ENCODE assay signal across 22 mouse cellular contexts in the genomic region with DNA sequence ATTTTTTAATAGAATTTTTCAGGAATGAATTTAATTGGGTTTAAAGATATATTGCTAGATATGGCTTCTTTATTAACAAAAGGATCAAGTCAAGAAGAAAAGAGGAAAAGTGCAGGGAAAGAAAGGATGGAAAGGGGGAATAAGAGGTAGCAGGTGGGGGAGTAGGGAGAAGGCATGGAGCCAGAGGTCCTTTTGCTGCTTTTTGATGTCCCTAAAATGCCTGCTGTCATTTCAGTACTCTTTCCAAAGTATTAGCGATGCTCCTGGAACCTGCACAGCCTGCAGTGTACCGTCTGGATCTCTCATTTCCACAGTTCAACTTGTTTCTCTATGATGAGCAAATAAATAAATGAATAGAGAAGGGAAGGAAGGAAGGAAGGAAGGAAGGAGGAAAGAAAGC.
DNase-seq lines count a peak whose midpoint lies in the region; ATAC-seq lines count a peak whose summit lies in the region.
"Had no signal": no experiment of that assay in that cellular context is flagged by ENCODE, and none has a peak within 500 bp of the region (broad histone marks: within the 10 kb centered on the region; RNA-seq: fewer than 3 reads in every experiment).

No protein-coding gene starts in this region.

- no peak overlapping the region for H3K27ac ChIP-seq in midbrain, embryonic 11.5 days (ENCODE audit: low read depth, low read length)
- no peak overlapping the region for H3K27ac ChIP-seq in midbrain, embryonic 13.5 days

- H3K4me3 ChIP-seq in midbrain, embryonic 11.5 days (ENCODE audit: low read depth, low read length): no peak overlapping the region
- no peak overlapping the region for H3K4me3 ChIP-seq in midbrain, embryonic 13.5 days (replicated peaks)

- H3K9ac ChIP-seq in midbrain, embryonic 11.5 days (ENCODE audit: low read length): no peak overlapping the region
- no peak overlapping the region for H3K9ac ChIP-seq in midbrain, embryonic 13.5 days (replicated peaks)

- no peaks in the 10 kb centered on the region for H3K4me1 ChIP-seq in midbrain, embryonic 11.5 days (ENCODE audit: control insufficient read depth, insufficient read depth, low read length)
- H3K4me1 ChIP-seq in midbrain, embryonic 13.5 days (replicated peaks): peaks cover 12% of the 10 kb centered on the region

- no peaks in the 10 kb centered on the region for H3K9me3 ChIP-seq in midbrain, embryonic 11.5 days (ENCODE audit: control insufficient read depth, low read length)
- H3K9me3 ChIP-seq in midbrain, embryonic 13.5 days: no peaks in the 10 kb centered on the region
- H3K9me3 ChIP-seq: G1E had no signal

- ATAC-seq in cerebellum, adult (ENCODE audit: insufficient number of reproducible peaks, low FRiP score, low TSS enrichment): no peak
- ATAC-seq in midbrain, embryonic 11.5 days (ENCODE audit: low FRiP score): no peak
- no peak for ATAC-seq in midbrain, embryonic 13.5 days
- ATAC-seq: activated CD4-positive, CD25-positive, alpha-beta regulatory T cell, adult 4 months; CD4-positive, CD25-positive, alpha-beta regulatory T cell, adult 4 months; Patski had no signal

- WGBS in midbrain, embryonic 11.5 days: 86% methylated on average over 2 of the region's 2 CpGs
- 86% methylated on average over 2 of the region's 2 CpGs for WGBS in midbrain, embryonic 13.5 days

- no peaks in the 10 kb centered on the region for H3K27me3 ChIP-seq in midbrain, embryonic 11.5 days (ENCODE audit: control insufficient read depth, insufficient read depth, low read length)
- H3K27me3 ChIP-seq in midbrain, embryonic 13.5 days: no peaks in the 10 kb centered on the region
- H3K27me3 ChIP-seq: CH12.LX had no signal

- peak; percentile 71 to 72 for DNase-seq in cerebellum, postnatal 10 days
- DNase-seq in cerebellum, postnatal 14 days: peak; percentile 50 to 54
- DNase-seq in cerebellum, adult 9-11 months: no peak
- DNase-seq in midbrain, embryonic 11.5 days (ENCODE audit: low spot score, missing footprints): peak; percentile 21
- DNase-seq: adrenal gland, adult 2 months; adrenal gland, adult 8-10 months; adrenal gland, postnatal 10 days; adrenal gland, postnatal 14 days; adrenal gland, postnatal 25 days; adrenal gland, postnatal 36 days; B cell, adult 2 months; cerebellum, adult 11 months; cerebellum, adult 11-12 months; cerebellum, adult 18-20 months; cerebellum, adult 2 months had no signal

- no peak overlapping the region for H3K4me2 ChIP-seq in midbrain, embryonic 11.5 days
- no peak overlapping the region for H3K4me2 ChIP-seq in midbrain, embryonic 13.5 days (replicated peaks)

- no peaks in the 10 kb centered on the region for H3K36me3 ChIP-seq in midbrain, embryonic 11.5 days (ENCODE audit: control insufficient read depth, insufficient read depth, low read length)
- no peaks in the 10 kb centered on the region for H3K36me3 ChIP-seq in midbrain, embryonic 13.5 days
- H3K36me3 ChIP-seq: G1E had no signal
